Mouse (Mus musculus): ENCODE measurements around the gene Gm17509. TPM values are rescaled to one million over a fixed set of nuclear protein-coding genes. Genes with fewer than 3 reads are reported as not detected.

Gene Gm17509
- polyA plus RNA-seq, 1 experiment from 2014 or later, result not detected

Other genes with a start within 250 kb of the Gm17509 start
- 2.5 and 3.0 TPM in 2 replicates for gene Parp8, start 195.5 kb downstream of the Gm17509 start, polyA plus RNA-seq (2015; fragmentation: Nextera tagmentation; extraction: Ambion mirVana)
- 17.0 and 17.3 TPM in 2 replicates for gene Emb, start 12.5 kb downstream of the Gm17509 start, polyA plus RNA-seq (2015; fragmentation: Nextera tagmentation; extraction: Ambion mirVana)

Measured in liver, embryonic 13.5 days (tissue).